Mouse (Mus musculus) mouse trophoblast stem cell (cell line): Measurements from ENCODE around the gene Ube2o.

Experiments
- in situ Hi-C, 2 experiments: fragments of 300-500 bp; cut with MseI, MboI; formaldehyde crosslinking; loops; 2 replicates in 1 of 2; 3 replicates in 1 of 2; pipeline ENCODE4 v1.15.1; 2025

Ube2o gene

GRCm38 (mm10) chr11:116580711-116581375 lies 404 bp downstream of the Ube2o start:
- in situ Hi-C loops: no loop called here

DNA sequence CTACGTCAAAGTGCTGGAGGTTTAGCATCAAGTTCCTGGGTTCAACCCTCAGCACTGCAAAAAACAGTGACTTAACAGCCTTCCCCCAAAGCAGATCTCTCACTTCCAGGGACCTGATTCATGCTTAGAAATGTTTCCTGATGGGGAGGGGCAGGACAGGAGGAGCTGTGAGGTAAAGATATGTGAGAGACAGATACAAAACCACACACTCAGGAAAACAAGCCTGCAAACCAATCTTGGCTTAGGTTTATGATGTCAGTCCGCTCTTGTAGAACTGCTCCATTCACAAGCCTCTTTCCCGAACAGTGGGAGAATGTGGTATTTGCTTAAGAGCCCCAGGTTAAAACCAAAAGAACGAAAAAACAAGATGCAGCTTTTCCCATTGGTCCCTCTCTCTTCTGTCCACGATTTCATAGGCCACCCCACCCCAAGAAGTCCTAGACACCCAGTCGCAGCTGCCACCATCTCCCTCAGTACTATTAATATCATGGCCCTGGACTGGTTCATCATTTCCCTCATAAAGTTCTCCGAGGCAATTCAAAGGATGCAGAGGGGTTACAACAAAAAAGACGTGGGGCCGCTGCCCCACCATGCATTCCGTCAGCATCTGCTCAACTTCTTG lies 1.1 kb downstream of the Ube2o start:
- in situ Hi-C loops: no loop called here

DNA sequence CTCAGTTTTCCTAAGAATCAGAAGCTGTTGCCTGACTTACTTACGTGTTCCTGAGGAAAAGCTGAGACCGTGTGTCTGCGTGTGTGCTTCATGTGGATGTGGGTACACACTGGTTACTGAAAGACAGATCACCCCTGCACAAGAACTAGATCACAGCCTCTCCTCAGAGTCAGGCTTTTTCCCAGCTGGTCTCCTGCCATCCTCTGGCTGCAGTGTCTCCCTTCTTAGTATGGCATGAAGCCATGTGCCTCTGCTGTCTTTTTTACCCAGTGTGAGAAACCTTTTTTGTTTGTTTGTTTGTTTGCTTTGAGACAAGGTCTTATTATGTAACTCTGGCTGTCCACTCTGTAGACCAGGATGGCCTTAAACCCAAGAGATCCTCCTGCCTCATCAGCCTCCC lies 2.0 kb downstream of the Ube2o start:
- in situ Hi-C loops: no loop called here

GRCm38 (mm10) chr11:116575396-116575795 lies 5.9 kb downstream of the Ube2o start:
- in situ Hi-C loops: no loop called here

GRCm38 (mm10) chr11:116574982-116575381 lies 6.3 kb downstream of the Ube2o start:
- in situ Hi-C loops: no loop called here

GRCm38 (mm10) chr11:116574486-116574885 lies 6.8 kb downstream of the Ube2o start:
- in situ Hi-C loops: no loop called here

DNA sequence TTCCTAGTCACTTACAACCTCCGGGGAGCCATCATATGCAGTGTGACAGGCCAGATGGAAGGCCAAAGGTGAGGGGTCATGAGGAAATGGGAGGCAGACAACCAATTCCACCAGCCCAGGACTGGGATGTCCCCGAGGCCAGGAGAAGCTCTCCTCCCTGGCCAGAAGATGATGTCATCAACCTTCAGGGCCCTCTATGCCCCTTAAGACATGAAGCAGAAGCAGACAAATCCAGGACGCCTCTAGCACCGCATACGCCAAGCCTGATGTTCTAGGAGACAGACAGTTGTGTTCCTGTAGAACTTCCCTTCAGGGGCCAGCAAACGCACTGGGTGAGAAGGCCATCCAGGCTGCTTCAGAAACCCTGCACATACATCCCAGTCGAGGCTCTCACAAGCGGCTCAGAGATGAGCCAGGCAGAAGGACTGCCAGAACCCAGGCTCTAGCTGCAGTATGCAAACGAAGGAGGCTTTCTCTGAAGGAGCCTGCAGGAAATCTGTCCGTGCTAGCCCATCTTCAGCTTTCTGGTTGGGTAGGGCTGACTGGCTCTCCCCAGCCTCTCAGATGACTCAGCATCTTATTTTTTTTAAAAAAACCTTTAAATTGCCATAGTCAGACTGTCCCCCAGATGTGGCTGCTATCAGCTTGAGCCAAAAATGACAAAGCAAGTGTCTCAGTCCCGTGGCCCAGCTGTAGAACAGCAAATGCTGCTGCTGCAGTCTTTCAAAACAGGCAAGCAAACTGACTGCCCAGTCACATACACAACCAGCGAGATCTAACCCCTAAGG lies 8.3 kb downstream of the Ube2o start:
- in situ Hi-C loops: no loop called here

DNA sequence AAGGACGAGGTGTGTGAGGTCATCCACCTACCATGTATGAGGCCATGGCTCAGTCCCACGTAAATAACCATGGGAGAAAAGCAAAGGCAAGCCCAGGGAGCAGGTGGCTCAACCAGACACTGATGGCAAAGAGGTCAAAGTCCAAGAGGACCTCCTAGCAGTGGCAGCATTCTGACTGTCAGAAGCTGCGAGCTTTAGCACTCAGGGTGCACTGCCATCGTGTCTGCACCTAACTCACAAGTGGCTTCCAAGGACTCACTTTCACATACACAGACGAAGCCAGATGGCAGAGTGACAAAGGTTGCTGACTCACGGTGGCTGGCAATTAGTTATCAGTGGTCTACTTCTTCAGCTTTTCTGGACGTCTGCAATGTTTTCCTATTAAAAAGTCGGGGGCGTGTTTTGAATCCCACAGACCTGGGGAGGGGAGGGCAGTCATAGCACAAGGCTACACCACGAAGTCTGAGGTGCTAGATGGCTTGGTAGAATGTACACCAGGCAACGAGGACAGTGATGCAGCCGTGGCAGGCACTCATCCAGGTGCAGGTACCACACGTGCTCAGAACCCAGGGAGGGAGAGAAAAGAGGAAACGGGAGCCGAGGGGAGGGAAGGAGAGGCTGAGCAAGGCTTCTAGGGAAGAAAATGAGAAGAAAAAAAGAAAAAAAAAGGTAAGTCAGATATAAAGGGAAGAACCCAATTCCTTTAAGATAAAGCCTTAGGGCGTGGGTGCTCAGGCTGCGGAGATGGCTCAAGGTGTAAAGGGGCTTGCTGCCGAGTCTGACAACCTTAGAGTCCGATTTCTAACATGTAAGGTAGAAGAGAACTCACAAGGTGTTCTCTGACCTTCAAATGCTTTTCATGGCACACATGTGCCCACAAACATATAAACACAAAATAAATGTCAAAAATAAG lies 9.2 kb downstream of the Ube2o start:
- in situ Hi-C loops: no loop called here

DNA sequence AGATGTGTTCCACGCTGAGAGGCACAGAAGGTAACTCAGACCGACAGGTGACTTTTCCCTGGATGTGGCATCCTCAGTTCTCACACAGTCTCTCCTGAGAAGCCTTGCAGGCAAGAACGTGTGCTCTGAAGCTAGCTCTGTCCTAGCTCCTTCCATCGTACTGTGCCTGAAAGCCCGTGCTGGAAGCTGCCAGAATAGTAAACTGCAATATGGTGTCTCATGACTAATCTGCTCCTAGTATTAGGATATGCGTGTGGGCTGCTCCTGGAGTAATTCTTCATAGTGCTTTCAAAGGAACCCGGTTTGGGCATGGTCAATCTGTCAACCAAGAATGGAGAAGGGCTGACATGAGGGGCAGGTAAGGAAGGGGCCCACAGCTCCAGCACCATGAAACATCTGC lies 10.4 kb downstream of the Ube2o start:
- in situ Hi-C loops: no loop called here

DNA sequence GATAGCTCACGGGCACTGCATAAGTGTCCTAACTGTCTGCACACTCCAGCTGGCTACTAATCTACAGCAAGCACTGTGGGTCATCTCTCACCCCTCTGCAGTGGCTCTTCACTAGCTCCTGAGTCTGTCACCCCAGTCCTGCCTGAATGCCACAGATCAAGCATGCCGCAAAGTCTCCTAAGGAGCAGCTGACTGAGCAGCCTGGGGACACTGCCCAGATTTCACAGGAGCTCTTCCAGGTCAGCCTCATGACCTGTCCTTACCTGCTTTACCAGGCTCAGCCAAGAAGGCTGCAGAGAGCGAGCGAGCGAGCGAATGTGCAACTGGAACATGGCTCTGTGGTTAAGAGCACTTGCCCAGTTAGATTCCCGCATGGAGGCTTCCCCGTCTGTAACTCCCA lies 13.7 kb downstream of the Ube2o start:
- in situ Hi-C loops: no loop called here

- in situ Hi-C loops: no loop called here
Observed at GRCm38 (mm10) chr11:116565283-116566041, 15.8 kb downstream of the Ube2o start.

DNA sequence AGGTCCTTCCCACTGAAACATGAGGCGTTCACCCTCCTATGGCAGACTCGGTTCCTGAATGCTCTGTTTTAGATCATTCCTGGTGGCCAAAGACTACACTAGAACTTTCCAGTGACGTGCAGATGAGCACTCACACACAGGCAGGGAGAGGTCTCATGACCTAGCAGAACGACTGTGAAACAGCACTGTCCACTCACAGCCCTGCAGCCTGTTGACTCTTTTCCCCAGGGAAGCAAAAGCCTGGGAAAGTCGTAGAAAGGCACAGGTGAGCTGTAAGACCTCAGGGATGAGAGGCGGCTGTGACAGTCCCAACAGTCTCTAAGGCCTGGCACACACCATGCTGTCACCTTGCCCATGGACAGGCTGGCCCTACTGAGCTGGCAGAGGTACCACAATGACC lies 24.9 kb downstream of the Ube2o start:
- in situ Hi-C loops: no loop called here

- in situ Hi-C loops: no loop called here
Observed at GRCm38 (mm10) chr11:116555572-116555971, 25.7 kb downstream of the Ube2o start.

DNA sequence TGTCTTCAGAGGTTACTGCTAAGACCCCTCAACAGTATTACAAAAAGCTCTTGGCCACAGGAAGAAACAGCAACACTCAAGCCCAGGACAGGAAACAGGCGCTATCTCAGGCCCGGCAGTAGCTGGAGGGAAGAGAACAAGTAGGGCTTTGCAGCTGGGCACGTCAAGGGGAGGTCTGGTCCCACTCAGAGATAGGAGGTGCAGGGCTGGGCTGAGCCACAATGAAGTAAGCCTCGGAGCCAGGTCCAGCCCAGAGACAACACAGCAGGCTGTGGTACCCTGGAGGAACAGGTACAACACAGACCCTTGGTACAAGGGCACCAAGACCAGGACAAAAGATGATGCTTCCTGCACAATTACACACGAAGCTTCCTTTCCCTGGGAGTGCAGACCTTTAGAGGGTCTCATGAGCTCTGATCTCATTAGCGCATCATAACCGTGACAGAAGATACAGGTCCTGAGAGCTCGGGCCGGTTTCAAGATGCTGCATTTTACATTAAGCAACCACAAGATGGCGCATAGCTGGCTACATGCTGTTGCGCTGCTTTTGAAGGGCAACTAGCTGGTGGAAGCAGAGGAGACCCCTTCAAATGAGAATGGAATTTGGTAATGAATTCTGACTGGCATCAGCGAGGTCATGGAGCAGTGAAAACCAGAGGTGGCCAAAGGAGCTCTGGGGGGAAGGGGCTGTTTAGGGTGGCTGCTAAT lies 26.9 kb downstream of the Ube2o start:
- in situ Hi-C loops: no loop called here

DNA sequence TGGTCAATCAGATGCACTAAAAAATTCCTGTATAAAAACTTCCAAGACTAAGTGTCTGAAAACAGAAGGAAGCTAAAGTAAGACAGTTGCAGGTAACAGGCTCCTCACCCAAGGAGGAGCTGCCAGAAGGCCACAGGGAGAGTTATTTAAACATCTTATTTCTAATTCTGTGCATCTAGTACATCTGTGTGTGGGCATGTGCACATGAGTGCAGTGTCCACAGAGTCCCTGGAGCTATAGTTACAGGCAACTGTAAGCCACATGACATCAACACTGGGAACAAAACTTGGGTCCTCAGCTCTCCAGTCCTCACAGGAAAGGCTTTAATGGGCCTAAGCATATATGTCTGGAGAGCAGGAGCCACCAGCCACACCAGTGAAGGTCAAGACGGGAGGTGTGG lies 29.1 kb downstream of the Ube2o start:
- in situ Hi-C loops: no loop called here

GRCm38 (mm10) chr11:116550748-116551147 lies 30.5 kb downstream of the Ube2o start:
- in situ Hi-C loops: no loop called here

- in situ Hi-C loops: no loop called here
Observed at GRCm38 (mm10) chr11:116549273-116550038, 31.8 kb downstream of the Ube2o start.

DNA sequence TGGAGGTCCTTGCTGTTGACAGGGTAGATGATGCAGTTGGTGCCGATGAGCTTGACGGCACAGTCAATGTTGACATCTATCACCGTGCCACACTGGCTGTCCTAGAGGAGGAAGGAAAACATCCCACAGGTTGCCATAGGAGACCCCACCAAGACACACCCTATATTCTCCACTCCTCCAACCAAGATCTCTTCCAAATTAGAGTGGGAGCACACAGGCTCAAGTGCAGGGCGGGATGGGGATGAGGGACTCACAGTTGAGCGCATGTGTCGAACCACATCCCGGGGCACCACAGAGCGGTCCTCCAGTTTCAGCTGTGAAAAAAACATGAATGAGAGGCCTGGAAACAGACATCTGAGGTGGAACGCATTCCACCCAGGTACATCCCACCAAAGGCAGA lies 32.5 kb downstream of the Ube2o start:
- in situ Hi-C loops: no loop called here

DNA sequence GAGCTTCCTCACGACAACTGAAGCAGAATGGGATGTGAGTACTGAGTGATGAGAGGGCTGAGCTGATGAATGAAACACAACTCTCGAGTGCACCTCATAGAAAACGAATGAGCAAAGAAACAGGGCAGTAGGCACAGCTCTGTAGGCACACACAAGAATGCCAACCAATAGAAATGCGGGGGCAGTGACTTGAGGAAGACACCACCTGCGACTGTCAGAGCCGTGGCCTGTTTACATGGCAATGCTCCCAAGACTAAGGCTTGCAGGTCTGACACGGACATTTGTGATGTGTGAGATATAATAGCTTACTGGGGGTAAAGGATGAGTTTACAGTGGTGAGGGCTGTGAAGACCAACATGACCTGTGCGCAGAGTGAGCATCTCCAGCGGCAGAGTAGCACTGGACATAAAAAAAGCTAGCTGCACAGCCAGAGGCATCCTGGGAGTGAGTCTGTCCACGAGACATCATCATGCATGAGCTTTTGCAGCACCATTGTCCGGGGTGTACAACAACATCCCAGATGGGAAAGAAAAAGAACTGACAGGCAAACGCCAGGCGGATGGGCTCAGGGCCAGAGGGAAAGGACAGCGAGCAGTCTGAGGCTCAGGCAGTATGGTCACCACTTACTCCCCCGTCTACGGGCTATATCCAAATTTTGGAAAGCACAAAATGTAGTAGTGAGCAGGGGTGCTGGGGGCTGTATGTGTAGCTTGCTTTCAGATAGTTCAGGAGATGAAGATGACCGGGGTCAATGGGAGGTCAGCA lies 33.8 kb downstream of the Ube2o start:
- in situ Hi-C loops: no loop called here
